Mouse (Mus musculus): ENCODE results near the gene Ndufab1. TPM values are rescaled to one million over a fixed set of nuclear protein-coding genes. Genes with fewer than 3 reads are reported as not detected.

Ndufab1 gene
- 1,642 TPM for polyA plus RNA-seq (2014; fragmentation: Illumina TruSeq; extraction: RNeasy Lipid Tissue Mini Kit (QIAGEN cat#74804); ENCODE audit: low read depth, low replicate concordance)

DNA sequence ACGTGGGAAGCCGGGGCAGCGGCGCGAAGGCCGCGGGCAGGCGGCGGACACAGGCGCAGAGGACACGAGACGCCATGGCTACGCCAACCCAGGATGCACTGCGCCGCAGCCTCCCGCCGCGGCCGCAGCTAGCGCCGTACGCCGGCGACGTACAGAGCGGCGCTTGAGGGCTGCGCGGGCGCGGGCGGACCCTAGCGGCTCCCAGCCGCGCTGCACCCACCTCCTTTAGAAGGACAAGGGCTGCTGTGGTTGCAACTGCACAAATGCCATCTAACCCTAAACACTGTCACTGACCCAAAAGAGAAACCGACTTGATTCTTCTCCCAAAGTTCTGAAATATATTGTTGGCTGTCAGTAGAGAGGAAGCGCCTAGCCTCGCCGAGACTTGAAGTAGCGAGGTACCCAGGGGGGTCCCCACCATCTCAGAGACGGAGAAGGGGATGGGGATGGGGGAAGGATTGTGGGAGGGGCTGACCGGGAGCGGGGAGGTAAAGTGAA is at the start of gene Ndufab1:
Gene Ndufab1 (minus strand): TSS at position 140 of the 498 bp plus-strand sequence.

DNA sequence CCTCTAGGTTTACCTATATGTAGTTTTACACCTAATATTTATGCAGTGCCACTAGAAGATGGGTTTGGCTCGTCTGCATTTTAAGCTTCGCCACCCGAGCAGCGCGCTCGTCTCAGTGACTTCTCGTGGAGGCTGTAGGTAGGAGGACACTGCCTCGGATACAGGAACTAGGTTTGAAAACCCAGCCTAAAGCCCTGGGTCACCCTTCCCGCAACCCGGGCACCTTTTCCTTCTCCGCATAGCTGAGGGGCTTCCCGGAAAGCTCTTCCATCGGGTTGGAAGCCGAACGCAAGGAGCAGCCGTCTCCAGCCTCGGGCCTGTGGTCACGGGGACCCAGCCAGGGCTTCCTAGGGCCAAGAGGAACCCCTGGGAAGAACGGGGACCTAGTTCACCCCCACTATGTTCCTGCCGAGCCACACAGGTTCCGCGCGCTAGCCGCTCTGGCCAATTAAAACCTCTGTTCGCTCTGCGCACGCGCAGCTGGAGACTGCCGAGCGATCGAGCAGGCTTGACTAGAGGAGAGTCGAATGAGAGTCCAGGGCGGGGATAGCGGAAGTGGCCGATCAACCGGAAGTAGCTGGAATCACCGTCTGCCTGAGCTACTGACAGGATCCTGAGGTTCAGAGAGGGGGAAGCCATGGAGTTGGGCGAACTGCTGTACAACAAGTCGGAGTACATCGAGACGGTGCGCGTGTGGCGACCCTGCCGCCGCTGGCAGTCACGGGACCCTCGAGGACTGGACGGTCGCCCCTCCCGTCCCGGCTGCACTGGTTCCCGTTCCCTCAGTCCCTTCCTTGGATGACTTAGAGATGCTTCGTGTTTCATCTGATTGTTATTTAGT is 31.0 kb upstream of the Ndufab1 start, which contains the start of the genes Palb2 and Dctn5:
Gene Palb2 (minus strand): TSS at position 489 of the 841 bp plus-strand sequence.
Gene Dctn5 (plus strand): TSS at position 545 of the 841 bp plus-strand sequence.

GRCm38 (mm10) chr7:122066945-122067516 is 34.7 kb downstream of the Ndufab1 start, which contains the start of the genes Ubfd1 and Ears2:
Gene Ubfd1 (plus strand): TSS chr7:122067175.
Gene Ears2 (minus strand): TSS chr7:122067263.

Other genes with a start within 250 kb of the Ndufab1 start
- gene Scnn1b, start 236.8 kb downstream of the Ndufab1 start, polyA plus RNA-seq (2014; fragmentation: Illumina TruSeq; extraction: RNeasy Lipid Tissue Mini Kit (QIAGEN cat#74804); ENCODE audit: low read depth, low replicate concordance), result not detected
- gene Cog7, start 120.2 kb downstream of the Ndufab1 start, polyA plus RNA-seq (2014; fragmentation: Illumina TruSeq; extraction: RNeasy Lipid Tissue Mini Kit (QIAGEN cat#74804); ENCODE audit: low read depth, low replicate concordance), result 18.6 TPM
- 29.6 TPM for gene Gga2, start 80.7 kb downstream of the Ndufab1 start, polyA plus RNA-seq (2014; fragmentation: Illumina TruSeq; extraction: RNeasy Lipid Tissue Mini Kit (QIAGEN cat#74804); ENCODE audit: low read depth, low replicate concordance)
- 18.4 TPM for gene Ubfd1, start 34.7 kb downstream of the Ndufab1 start, polyA plus RNA-seq (2014; fragmentation: Illumina TruSeq; extraction: RNeasy Lipid Tissue Mini Kit (QIAGEN cat#74804); ENCODE audit: low read depth, low replicate concordance)
- gene Ears2, start 34.6 kb downstream of the Ndufab1 start, polyA plus RNA-seq (2014; fragmentation: Illumina TruSeq; extraction: RNeasy Lipid Tissue Mini Kit (QIAGEN cat#74804); ENCODE audit: low read depth, low replicate concordance), result 11.3 TPM
- gene Palb2, start 31.1 kb upstream of the Ndufab1 start, polyA plus RNA-seq (2014; fragmentation: Illumina TruSeq; extraction: RNeasy Lipid Tissue Mini Kit (QIAGEN cat#74804); ENCODE audit: low read depth, low replicate concordance), result 0.97 TPM
- 41.7 TPM for gene Dctn5, start 31.2 kb upstream of the Ndufab1 start, polyA plus RNA-seq (2014; fragmentation: Illumina TruSeq; extraction: RNeasy Lipid Tissue Mini Kit (QIAGEN cat#74804); ENCODE audit: low read depth, low replicate concordance)
- 0.65 TPM for gene Plk1, start 57.6 kb upstream of the Ndufab1 start, polyA plus RNA-seq (2014; fragmentation: Illumina TruSeq; extraction: RNeasy Lipid Tissue Mini Kit (QIAGEN cat#74804); ENCODE audit: low read depth, low replicate concordance)
- gene Ern2, start 84.3 kb upstream of the Ndufab1 start, polyA plus RNA-seq (2014; fragmentation: Illumina TruSeq; extraction: RNeasy Lipid Tissue Mini Kit (QIAGEN cat#74804); ENCODE audit: low read depth, low replicate concordance), result not detected
- gene Chp2, start 117.6 kb upstream of the Ndufab1 start, polyA plus RNA-seq (2014; fragmentation: Illumina TruSeq; extraction: RNeasy Lipid Tissue Mini Kit (QIAGEN cat#74804); ENCODE audit: low read depth, low replicate concordance), result 2.9 TPM
- 1.9 TPM for gene Prkcb, start 186.9 kb upstream of the Ndufab1 start, polyA plus RNA-seq (2014; fragmentation: Illumina TruSeq; extraction: RNeasy Lipid Tissue Mini Kit (QIAGEN cat#74804); ENCODE audit: low read depth, low replicate concordance)